Mouse (Mus musculus) adrenal gland, postnatal 0 days (tissue): Measurements from ENCODE around the gene Arf1. TPM values are rescaled to one million over a fixed set of nuclear protein-coding genes. Genes with fewer than 3 reads are reported as not detected.

Experiments
- polyA plus RNA-seq: library from polyadenylated mRNA; unstranded; fragments of >200 nt; fragmentation: Nextera tagmentation; extraction: Ambion mirVana; gene quantifications from 2 replicates; pipeline ENCODE4 v1.2.1, GENCODE M21; 2015

Arf1 gene
- polyA plus RNA-seq, result 427 and 542 TPM in 2 replicates

GRCm38 (mm10) chr11:59228122-59228953 is at the start of gene Arf1:
TSS of gene Arf1 (minus strand) at chr11:59228270.

GRCm38 (mm10) chr11:59208153-59208831 is 19.8 kb downstream of the Arf1 start, which contains the start of gene 2310033P09Rik:
TSS of gene 2310033P09Rik (plus strand) at chr11:59208321.

DNA sequence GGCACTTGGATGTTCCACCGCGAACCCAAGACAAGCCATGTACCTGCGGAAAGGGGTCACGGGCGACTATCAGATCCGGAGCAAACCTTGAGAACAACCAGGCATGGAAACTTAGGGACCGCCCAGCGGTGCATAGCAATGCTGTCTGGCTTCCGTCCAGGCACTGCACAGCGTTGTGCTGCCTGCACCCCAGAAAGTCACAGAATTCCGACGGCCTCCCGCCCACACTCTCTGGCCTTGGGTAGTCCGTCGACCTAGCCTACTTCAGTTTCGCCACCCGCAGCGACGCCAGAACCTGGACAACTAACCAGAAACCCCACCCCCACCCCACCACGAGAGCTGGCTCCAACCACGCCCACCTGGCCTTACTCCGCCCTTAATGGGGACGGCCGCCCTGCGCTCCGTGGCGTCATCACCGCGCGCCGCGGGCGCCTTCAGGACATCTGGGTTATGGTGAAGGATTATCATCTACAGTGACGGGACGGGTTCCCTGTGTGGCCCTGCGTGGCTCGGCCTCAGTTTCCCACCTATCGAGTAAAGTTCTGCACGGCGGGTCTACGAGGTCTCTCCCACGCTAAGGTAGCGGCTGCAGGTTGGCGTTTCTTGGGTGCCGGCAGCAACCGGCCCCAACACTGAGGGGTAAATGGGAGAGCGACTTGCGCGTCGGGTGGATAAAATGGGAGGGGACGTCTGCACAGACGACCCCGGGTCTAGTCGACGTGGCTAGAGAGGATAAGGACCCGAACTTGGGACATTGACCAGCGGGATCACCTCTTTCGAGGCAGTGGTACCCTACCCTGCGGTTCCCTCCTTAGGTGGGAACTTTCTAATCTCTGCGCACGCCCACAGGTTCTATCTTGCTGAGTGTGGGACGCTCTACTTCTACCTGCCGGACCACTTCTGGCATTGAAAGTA is 25.7 kb downstream of the Arf1 start, which contains the start of gene Mrpl55:
Gene Mrpl55, plus strand, starts transcription at position 406 of the 915 bp plus-strand sequence.

GRCm38 (mm10) chr11:59192059-59192386 is 36.0 kb downstream of the Arf1 start, which contains the start of gene Guk1:
TSS of gene Guk1 (minus strand) at chr11:59192212.

GRCm38 (mm10) chr11:59182864-59183331 is 45.2 kb downstream of the Arf1 start, which contains the start of gene Gjc2:
TSS of gene Gjc2 (minus strand) at chr11:59183213.

GRCm38 (mm10) chr11:59163255-59164236 is 64.5 kb downstream of the Arf1 start, which contains the start of gene Iba57:
TSS of gene Iba57 (minus strand) at chr11:59163739.

Other genes starting within 250 kb of the Arf1 start
- gene Obscn, start 91.9 kb downstream of the Arf1 start, polyA plus RNA-seq, result 1.1 and 1.2 TPM in 2 replicates
- gene Iba57, start 64.5 kb downstream of the Arf1 start, polyA plus RNA-seq, result 7.5 and 10.7 TPM in 2 replicates
- gene Gjc2, start 45.1 kb downstream of the Arf1 start, polyA plus RNA-seq, result 1.0 and 3.1 TPM in 2 replicates
- 126 and 155 TPM in 2 replicates for gene Guk1, start 36.1 kb downstream of the Arf1 start, polyA plus RNA-seq
- gene Mrpl55, start 25.8 kb downstream of the Arf1 start, polyA plus RNA-seq, result 89.0 and 102 TPM in 2 replicates
- 24.7 and 35.8 TPM in 2 replicates for gene 2310033P09Rik, start 19.9 kb downstream of the Arf1 start, polyA plus RNA-seq
- gene Wnt3a, start 62.5 kb upstream of the Arf1 start, polyA plus RNA-seq, result not detected in 2 replicates
- gene Wnt9a, start 78.7 kb upstream of the Arf1 start, polyA plus RNA-seq, result 2.5 and 3.6 TPM in 2 replicates
- not detected in 2 replicates for gene Prss38, start 147.4 kb upstream of the Arf1 start, polyA plus RNA-seq
- gene Jmjd4, start 221.8 kb upstream of the Arf1 start, polyA plus RNA-seq, result 4.7 and 5.4 TPM in 2 replicates
- 115 and 121 TPM in 2 replicates for gene Snap47, start 222.9 kb upstream of the Arf1 start, polyA plus RNA-seq
- 8.6 and 10.4 TPM in 2 replicates for gene Zfp867, start 244.2 kb upstream of the Arf1 start, polyA plus RNA-seq